Mouse (Mus musculus) olfactory bulb, adult 2 months (tissue): Measurements from ENCODE around the gene Plekhg1.

ENCODE experiments used
- CTCF ChIP-seq: fragments of 200-500 bp; IDR thresholded peaks from 2 replicates; pipeline ENCODE4 v1.5.1; 2012; ENCODE audit warnings: low read depth, mild to moderate bottlenecking, low read length, moderate library complexity; ENCODE audit not compliant: insufficient read depth
- POLR2A ChIP-seq: fragments of 200-500 bp; IDR thresholded peaks from 2 replicates; pipeline ENCODE4 v1.6.1; 2012; ENCODE audit warnings: mild to moderate bottlenecking, low read depth, low read length, moderate library complexity; ENCODE audit not compliant: insufficient read depth

DNA sequence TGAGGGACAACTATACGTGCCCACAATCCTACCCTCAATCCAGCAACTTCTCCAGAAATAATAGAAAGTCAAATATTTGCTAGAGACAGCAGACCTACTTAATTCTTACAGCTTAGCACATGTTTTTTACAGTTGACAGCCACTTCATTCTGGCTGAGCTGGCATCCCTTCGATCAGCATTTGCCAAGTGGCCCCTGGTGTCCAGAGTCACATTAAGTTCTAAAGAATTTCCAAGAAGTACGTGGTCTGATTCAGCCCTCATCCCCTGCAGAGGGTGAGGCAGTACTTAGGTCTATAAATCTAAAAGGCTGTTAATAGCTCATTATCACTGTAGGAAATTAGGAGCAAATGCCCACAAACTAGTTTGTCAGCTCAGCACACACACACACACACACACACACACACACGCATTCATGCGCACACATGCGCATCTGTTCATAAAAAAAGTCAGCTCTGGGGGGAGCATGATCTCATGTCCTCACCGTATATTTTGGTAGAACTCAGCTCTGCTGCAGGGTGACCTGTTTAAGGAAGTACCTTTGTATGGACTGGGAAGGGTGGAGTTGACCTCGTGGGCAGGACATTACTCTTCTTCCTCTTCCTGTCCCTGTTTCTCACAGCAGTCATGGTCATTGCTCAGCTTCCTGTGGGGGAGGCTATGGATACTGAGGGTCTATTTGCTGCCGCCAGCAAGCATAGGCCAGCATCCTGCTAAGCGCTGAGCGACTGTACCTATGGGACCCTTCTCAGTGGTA is 91.6 kb downstream of the Plekhg1 start:
- no peak for TF ChIP-seq CTCF
- TF ChIP-seq POLR2A, result no peak
